Mouse (Mus musculus): Measurements from ENCODE around the gene Bdh1. TPM values are rescaled to one million over a fixed set of nuclear protein-coding genes. Genes with fewer than 3 reads are reported as not detected.
"Not testable (repeated sequence)": the region's sequence is repeated elsewhere in the genome, so short reads cannot be mapped to it uniquely, and the experiment has no call there.

The Bdh1 gene
- polyA plus RNA-seq (2015; fragmentation: Nextera tagmentation; extraction: Ambion mirVana) = 56.7 and 61.3 TPM in 2 replicates

DNA sequence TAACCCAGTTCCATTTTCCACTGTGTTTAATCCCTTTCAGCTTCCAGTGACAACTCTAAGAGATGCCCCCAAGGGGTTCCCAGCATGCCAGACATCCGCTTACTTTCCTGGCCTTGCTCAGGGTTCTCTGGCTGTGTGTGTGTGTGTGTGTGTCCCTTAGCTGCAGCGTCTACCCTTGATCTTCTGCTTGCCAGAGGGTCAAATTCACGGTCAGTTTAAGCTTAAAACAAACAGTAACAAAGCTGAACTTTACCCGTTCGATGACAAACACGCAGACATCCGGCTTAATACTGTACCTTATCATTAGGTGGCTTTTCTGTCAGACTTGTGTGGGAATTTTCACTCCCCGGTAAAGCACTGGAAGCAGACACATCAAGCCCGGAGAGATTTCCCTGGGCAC lies at the start of gene Bdh1:
Gene Bdh1, plus strand, starts transcription at position 281 of the 400 bp plus-strand sequence.
- H3K4me3 ChIP-seq (replicated peaks) = peak within 1 kb of the TSS; percentile 43
- no peaks in the 10 kb centered on the region for H3K36me3 ChIP-seq
- peaks cover 26% of the 10 kb centered on the region for H3K4me1 ChIP-seq (replicated peaks)
- H3K4me2 ChIP-seq = peak within 1 kb of the TSS; percentile 50
- peak within 1 kb of the TSS; percentile 50; the same call in 1 of the 2 replicates for H3K27ac ChIP-seq
- no peaks in the 10 kb centered on the region for H3K9me3 ChIP-seq (replicated peaks)
- 62% methylated on average over 9 of the region's 9 CpGs for WGBS (ENCODE audit: insufficient replicate concordance)
- peaks cover 2% of the 10 kb centered on the region for H3K27me3 ChIP-seq
- ATAC-seq (ENCODE audit: low read depth) (no peak), DNase-seq (no peak)
- no peak within 1 kb of the TSS for H3K9ac ChIP-seq

GRCm38 (mm10) chr16:31372316-31372715 lies 49.8 kb upstream of the Bdh1 start:
- not testable (repeated sequence) for H3K9me3 ChIP-seq (replicated peaks); H3K9ac ChIP-seq; H3K36me3 ChIP-seq; H3K27me3 ChIP-seq; H3K27ac ChIP-seq; ATAC-seq (ENCODE audit: low read depth); DNase-seq; H3K4me1 ChIP-seq (replicated peaks); H3K4me2 ChIP-seq; H3K4me3 ChIP-seq (replicated peaks)
- 61% methylated on average over 3 of the region's 3 CpGs for WGBS (ENCODE audit: insufficient replicate concordance)

DNA sequence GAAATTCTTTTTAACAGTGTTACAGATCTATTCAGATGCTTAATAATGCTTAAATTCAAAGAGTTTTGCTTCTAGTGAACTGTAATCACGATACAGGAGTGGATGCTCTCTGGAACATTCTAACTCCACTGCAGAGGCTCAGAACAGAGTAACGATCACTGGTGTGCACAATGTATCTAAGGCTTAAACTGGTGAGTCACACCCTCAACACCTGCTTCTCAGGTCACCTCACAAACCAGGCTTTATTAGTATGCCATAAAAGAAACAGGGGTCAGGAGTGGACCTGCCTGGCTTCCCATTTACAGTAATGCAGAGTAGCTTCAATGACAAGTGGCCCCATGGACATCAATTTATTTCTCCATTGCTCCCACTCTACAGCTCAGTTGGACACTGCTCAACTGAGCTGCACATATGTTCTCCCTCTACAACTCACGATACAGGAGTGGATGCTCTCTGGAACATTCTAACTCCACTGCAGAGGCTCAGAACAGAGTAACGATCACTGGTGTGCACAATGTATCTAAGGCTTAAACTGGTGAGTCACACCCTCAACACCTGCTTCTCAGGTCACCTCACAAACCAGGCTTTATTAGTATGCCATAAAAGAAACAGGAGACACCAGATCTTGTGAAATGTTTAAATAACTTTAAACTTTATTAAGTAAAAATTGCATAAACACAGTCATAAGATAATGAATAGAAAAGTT lies 46.0 kb upstream of the Bdh1 start:
- not testable (repeated sequence) for H3K27me3 ChIP-seq; H3K4me2 ChIP-seq; ATAC-seq (ENCODE audit: low read depth); H3K27ac ChIP-seq; H3K4me1 ChIP-seq (replicated peaks); H3K4me3 ChIP-seq (replicated peaks); H3K36me3 ChIP-seq; DNase-seq; H3K9me3 ChIP-seq (replicated peaks); H3K9ac ChIP-seq
- WGBS (ENCODE audit: insufficient replicate concordance) = 65% methylated on average over 4 of the region's 4 CpGs

GRCm38 (mm10) chr16:31388269-31388668 lies 33.8 kb upstream of the Bdh1 start:
- not testable (repeated sequence) for H3K4me1 ChIP-seq (replicated peaks); H3K27me3 ChIP-seq; H3K27ac ChIP-seq; H3K9me3 ChIP-seq (replicated peaks); H3K9ac ChIP-seq; H3K4me2 ChIP-seq; ATAC-seq (ENCODE audit: low read depth); DNase-seq; H3K4me3 ChIP-seq (replicated peaks); H3K36me3 ChIP-seq
- WGBS (ENCODE audit: insufficient replicate concordance) = 74% methylated on average over 3 of the region's 3 CpGs

GRCm38 (mm10) chr16:31399231-31399630 lies 22.8 kb upstream of the Bdh1 start:
- H3K4me2 ChIP-seq = no peak overlapping the region
- DNase-seq = no peak
- no peak overlapping the region for H3K27ac ChIP-seq
- no peak overlapping the region for H3K4me3 ChIP-seq (replicated peaks)
- no peaks in the 10 kb centered on the region for H3K36me3 ChIP-seq
- 0 out of 2 replicates have a peak, but pooled peaks cover 3% of the 10 kb centered on the region for H3K9me3 ChIP-seq (replicated peaks)
- H3K9ac ChIP-seq = no peak overlapping the region
- H3K4me1 ChIP-seq (replicated peaks) = no peaks in the 10 kb centered on the region
- WGBS (ENCODE audit: insufficient replicate concordance) = 59% methylated on average over 2 of the region's 2 CpGs
- H3K27me3 ChIP-seq = no peaks in the 10 kb centered on the region
- ATAC-seq (ENCODE audit: low read depth) = peak; percentile 92

DNA sequence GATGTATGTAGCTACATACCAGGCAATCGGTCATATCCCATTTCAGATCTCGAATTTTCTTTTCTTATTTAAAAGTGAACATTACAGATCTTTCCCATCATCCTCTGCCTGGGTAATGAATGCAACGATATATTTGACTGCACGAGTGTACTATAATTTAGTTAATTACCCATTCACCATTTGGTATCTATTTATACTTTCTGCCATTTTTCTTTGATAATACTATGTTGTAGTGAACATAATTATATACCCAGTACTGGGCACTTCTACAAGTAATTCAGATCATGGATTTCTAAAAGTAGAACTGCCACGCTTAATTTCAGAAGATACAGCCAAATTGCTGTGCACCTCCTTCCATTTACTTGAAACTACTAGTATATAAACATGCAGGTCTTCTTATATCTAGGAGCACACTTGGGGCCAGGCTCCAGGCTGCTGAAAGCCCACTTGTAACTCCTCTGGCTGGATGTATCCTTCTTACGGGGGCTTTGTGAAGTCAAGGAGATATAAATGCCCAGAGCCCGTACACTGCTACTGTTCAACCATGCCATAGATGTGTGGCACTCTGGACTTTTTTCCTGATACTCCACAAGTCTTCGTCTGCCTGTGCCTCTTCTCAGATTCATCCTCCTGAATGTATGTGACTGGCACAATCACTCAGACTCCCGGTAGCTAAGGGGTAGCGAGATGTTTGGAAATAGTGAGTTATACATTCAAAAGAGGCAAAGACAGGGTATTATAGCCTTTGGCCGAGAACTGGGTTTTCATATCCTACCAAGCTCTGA lies 21.0 kb upstream of the Bdh1 start:
- Histone ChIP-seq H3K36me3 (no peaks in the 10 kb centered on the region), H3K4me2 (no peak overlapping the region), H3K9me3 (replicated peaks) (0 out of 2 replicates have a peak, but pooled peaks cover 3% of the 10 kb centered on the region), H3K9ac (no peak overlapping the region), H3K4me1 (replicated peaks) (no peaks in the 10 kb centered on the region), H3K27ac (no peak overlapping the region), H3K4me3 (replicated peaks) (no peak overlapping the region), H3K27me3 (no peaks in the 10 kb centered on the region)
- ATAC-seq (ENCODE audit: low read depth) = no peak
- no peak for DNase-seq
- 76% methylated on average over 11 of the region's 11 CpGs for WGBS (ENCODE audit: insufficient replicate concordance)

GRCm38 (mm10) chr16:31402096-31402495 lies 20.0 kb upstream of the Bdh1 start:
- 0 out of 2 replicates have a peak, but pooled peaks cover 3% of the 10 kb centered on the region for H3K9me3 ChIP-seq (replicated peaks)
- no peak overlapping the region for H3K4me3 ChIP-seq (replicated peaks)
- no peaks in the 10 kb centered on the region for H3K4me1 ChIP-seq (replicated peaks)
- WGBS (ENCODE audit: insufficient replicate concordance) = 42% methylated on average over 8 of the region's 8 CpGs
- no peak for DNase-seq
- H3K9ac ChIP-seq = no peak overlapping the region
- no peak overlapping the region for H3K4me2 ChIP-seq
- no peak for ATAC-seq (ENCODE audit: low read depth)
- no peaks in the 10 kb centered on the region for H3K27me3 ChIP-seq
- no peak overlapping the region for H3K27ac ChIP-seq
- no peaks in the 10 kb centered on the region for H3K36me3 ChIP-seq

- Histone ChIP-seq H3K4me3 (replicated peaks) (no peak overlapping the region), H3K27ac (no peak overlapping the region), H3K9me3 (replicated peaks) (no peaks in the 10 kb centered on the region), H3K27me3 (no peaks in the 10 kb centered on the region), H3K4me1 (replicated peaks) (no peaks in the 10 kb centered on the region), H3K36me3 (no peaks in the 10 kb centered on the region), H3K4me2 (no peak overlapping the region), H3K9ac (no peak overlapping the region)
- DNase-seq = no peak
- ATAC-seq (ENCODE audit: low read depth) = no peak
- WGBS (ENCODE audit: insufficient replicate concordance) = 73% methylated on average over 4 of the region's 4 CpGs
Observed at GRCm38 (mm10) chr16:31403971-31404370, 18.1 kb upstream of the Bdh1 start.

GRCm38 (mm10) chr16:31405040-31405439 lies 17.0 kb upstream of the Bdh1 start:
- H3K9ac ChIP-seq = no peak overlapping the region
- WGBS (ENCODE audit: insufficient replicate concordance) = 42% methylated on average over 1 of the region's 1 CpGs
- no peak overlapping the region for H3K4me3 ChIP-seq (replicated peaks)
- H3K27ac ChIP-seq = no peak overlapping the region
- H3K36me3 ChIP-seq = no peaks in the 10 kb centered on the region
- H3K27me3 ChIP-seq = no peaks in the 10 kb centered on the region
- H3K4me2 ChIP-seq = no peak overlapping the region
- DNase-seq = no peak
- no peak for ATAC-seq (ENCODE audit: low read depth)
- H3K4me1 ChIP-seq (replicated peaks) = no peaks in the 10 kb centered on the region
- H3K9me3 ChIP-seq (replicated peaks) = no peaks in the 10 kb centered on the region

DNA sequence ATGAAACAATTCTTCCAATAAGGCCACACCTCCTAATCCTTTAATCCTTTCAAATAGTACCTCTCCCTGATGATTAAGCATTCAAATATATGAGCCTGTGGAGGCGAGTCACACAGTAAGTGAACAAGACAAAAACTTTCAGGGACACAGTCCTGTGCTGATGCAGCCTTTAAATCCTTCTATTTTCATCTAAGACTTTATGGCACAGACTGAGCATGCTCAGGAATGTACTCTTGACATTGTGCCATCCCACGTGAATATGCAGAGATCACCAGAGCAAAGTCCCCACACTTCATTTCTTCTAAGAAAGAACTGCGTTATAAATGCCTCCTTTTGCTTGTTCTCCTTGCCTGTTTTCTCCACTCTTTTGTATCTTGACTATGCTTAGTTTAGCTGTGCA lies 14.2 kb upstream of the Bdh1 start:
- whole genome bisulfite sequencing (ENCODE audit: insufficient replicate concordance) = 59% methylated on average over 3 of the region's 3 CpGs
- ATAC-seq (ENCODE audit: low read depth) = no peak

DNA sequence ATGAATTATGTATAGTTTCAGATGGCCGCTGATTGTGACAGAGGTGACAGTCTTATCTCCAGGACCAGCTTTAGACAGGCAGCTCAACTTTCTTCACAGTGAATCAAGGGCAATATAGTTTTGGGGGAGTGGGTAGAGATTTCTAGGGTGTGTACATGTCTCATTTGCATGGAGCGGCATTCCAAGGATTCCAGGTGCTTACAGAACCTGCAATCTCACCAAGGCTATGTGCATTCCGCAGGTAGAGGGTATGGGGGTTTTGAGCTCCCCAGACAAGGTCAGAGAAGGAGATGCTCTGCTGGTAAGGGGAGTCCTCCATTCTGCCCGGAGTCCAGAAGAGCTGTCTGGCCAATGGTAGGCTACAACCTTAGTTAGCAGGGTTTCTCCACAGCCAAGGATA lies 11.1 kb upstream of the Bdh1 start:
- H3K27me3 ChIP-seq = no peaks in the 10 kb centered on the region
- H3K4me1 ChIP-seq (replicated peaks) = peaks cover 4% of the 10 kb centered on the region; the same call in 1 of the 2 replicates
- H3K4me3 ChIP-seq (replicated peaks) = no peak overlapping the region
- H3K4me2 ChIP-seq = no peak overlapping the region
- no peak overlapping the region for H3K9ac ChIP-seq
- DNase-seq (no peak), ATAC-seq (ENCODE audit: low read depth) (no peak)
- H3K27ac ChIP-seq = no peak overlapping the region
- WGBS (ENCODE audit: insufficient replicate concordance) = 61% methylated on average over 4 of the region's 4 CpGs
- H3K9me3 ChIP-seq (replicated peaks) = no peaks in the 10 kb centered on the region
- no peaks in the 10 kb centered on the region for H3K36me3 ChIP-seq

More for the DNA sequence above, 14.2 kb upstream of the Bdh1 start:
- no peak overlapping the region for H3K4me2 ChIP-seq
- no peak overlapping the region for H3K9ac ChIP-seq
- H3K4me1 ChIP-seq (replicated peaks) = peaks cover 4% of the 10 kb centered on the region; the same call in 1 of the 2 replicates
- no peak overlapping the region for H3K4me3 ChIP-seq (replicated peaks)
- H3K9me3 ChIP-seq (replicated peaks) = no peaks in the 10 kb centered on the region
- no peaks in the 10 kb centered on the region for H3K27me3 ChIP-seq
- DNase-seq = no peak
- H3K36me3 ChIP-seq = no peaks in the 10 kb centered on the region
- no peak overlapping the region for H3K27ac ChIP-seq

All from liver, embryonic 13.5 days (tissue).